Mouse (Mus musculus) embryo, embryonic 10 days (tissue): Measurements from ENCODE around the gene Rps6ka1.

Experiments
- DNase-seq: peaks from one replicate; pipeline ENCODE4 v3.0.0-alpha.2; 2015; ENCODE audit warnings: low spot score

Gene Rps6ka1

GRCm38 (mm10) chr4:133820806-133821560 lies 66.6 kb downstream of the Rps6ka1 start:
- no peak for DNase-seq

GRCm38 (mm10) chr4:133820166-133820565 lies 67.4 kb downstream of the Rps6ka1 start:
- no peak for DNase-seq

GRCm38 (mm10) chr4:133817356-133817755 lies 70.2 kb downstream of the Rps6ka1 start:
- DNase-seq = no peak

- no peak for DNase-seq
These were observed 71.1 kb downstream of the Rps6ka1 start for GRCm38 (mm10) chr4:133816504-133816875.

GRCm38 (mm10) chr4:133815635-133816503 lies 71.7 kb downstream of the Rps6ka1 start:
- peak; percentile 75 for DNase-seq

GRCm38 (mm10) chr4:133814804-133815515 lies 72.6 kb downstream of the Rps6ka1 start:
- peak; percentile 40 for DNase-seq

GRCm38 (mm10) chr4:133813992-133814803 lies 73.4 kb downstream of the Rps6ka1 start:
- DNase-seq = peak; percentile 83

GRCm38 (mm10) chr4:133813174-133813991 lies 74.2 kb downstream of the Rps6ka1 start:
- peak; percentile 93 for DNase-seq

GRCm38 (mm10) chr4:133804401-133805263 lies 83.0 kb downstream of the Rps6ka1 start:
- DNase-seq = no peak

GRCm38 (mm10) chr4:133800589-133800988 lies 87.0 kb downstream of the Rps6ka1 start:
- DNase-seq = no peak
